Mouse (Mus musculus) G1E (cell line): Measurements from ENCODE around the gene Zmat1.

Experiments used
- CTCF ChIP-seq: IDR thresholded peaks from 2 replicates; pipeline ENCODE4 v1.5.1; 2012; ENCODE audit warnings: low read depth, low read length, inconsistent platforms, mixed read lengths
- GATA1 ChIP-seq: IDR thresholded peaks from 2 replicates; pipeline ENCODE4 v1.6.1; 2012; ENCODE audit warnings: borderline replicate concordance, low read length, inconsistent platforms, mixed read lengths

DNA sequence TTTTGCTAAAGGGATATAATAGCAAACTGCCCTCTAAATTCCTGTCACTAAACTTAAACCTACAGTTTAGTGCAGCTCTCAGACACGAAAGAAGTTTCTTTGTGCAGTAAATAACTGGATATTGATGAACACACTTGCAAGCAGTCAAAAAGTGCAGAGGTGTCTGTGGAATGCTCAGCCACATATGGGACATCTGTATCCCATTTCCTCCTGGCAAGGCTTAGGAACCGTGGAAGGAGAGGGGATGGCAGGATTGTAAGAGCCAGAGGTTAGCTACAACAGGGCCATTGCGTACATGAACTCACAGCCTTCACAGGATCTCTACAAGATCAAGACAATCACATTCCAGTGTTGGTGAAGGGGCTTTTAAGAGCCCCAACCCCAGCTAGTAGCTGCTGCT, 2.4 kb upstream of the Zmat1 start:
- TF ChIP-seq GATA1 (no peak), CTCF (no peak)
